Mouse (Mus musculus) testis, adult 2 months (tissue): ENCODE data around the gene Wdsub1.

ENCODE experiments used
- CTCF ChIP-seq: fragments of 200-500 bp; IDR thresholded peaks from 2 replicates; pipeline ENCODE4 v1.5.1; 2012; ENCODE audit warnings: low read depth, mild to moderate bottlenecking, inconsistent platforms, low read length, moderate library complexity; ENCODE audit not compliant: control insufficient read depth, insufficient read depth, insufficient replicate concordance
- POLR2A ChIP-seq: fragments of 200-500 bp; IDR thresholded peaks from 2 replicates; pipeline ENCODE4 v1.6.1; 2012; ENCODE audit warnings: low read depth, mild to moderate bottlenecking, inconsistent platforms, low read length, moderate library complexity; ENCODE audit not compliant: control insufficient read depth

- TF ChIP-seq POLR2A (no peak), CTCF (no peak)
Observed at GRCm38 (mm10) chr2:59841189-59841939, 41.0 kb downstream of the Wdsub1 start.
